In the genomic region with DNA sequence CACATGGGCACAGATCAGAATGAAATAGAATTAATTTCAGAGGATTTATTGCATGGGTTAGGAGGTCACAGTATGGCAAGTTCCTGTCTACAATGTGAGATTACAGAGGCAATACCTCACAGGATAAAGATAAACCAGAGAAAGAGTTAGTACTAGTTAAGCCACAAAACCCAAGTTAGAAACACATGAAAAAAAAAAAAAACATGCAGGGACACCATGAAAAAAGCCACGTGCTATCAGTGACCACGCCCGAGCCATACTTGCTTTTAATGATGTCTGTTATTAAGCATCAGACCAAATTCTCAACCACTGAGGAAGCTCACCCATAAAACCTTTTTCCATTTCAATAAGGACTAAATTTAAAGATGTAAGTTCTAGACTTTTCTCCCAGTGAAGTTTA, we compare ENCODE assay signal across 23 mouse cellular contexts.
"Had no signal": no experiment of that assay in that cellular context is flagged by ENCODE, and none has a peak within 500 bp of the region (broad histone marks: within the 10 kb centered on the region; RNA-seq: fewer than 3 reads in every experiment).

No protein-coding gene starts in this region.

- H3K4me1 ChIP-seq: heart, embryonic 12.5 days; hindbrain, embryonic 10.5 days; hindbrain, embryonic 12.5 days; intestine, embryonic 15.5 days; limb, embryonic 12.5 days had no signal

- H3K9ac ChIP-seq: heart, embryonic 12.5 days; hindbrain, embryonic 12.5 days; hindbrain, embryonic 14.5 days; intestine, embryonic 15.5 days; limb, embryonic 12.5 days had no signal

- H3K4me2 ChIP-seq: heart, embryonic 12.5 days; hindbrain, embryonic 12.5 days; hindbrain, embryonic 14.5 days; intestine, embryonic 15.5 days; limb, embryonic 12.5 days had no signal

- ATAC-seq: hindbrain, embryonic 16.5 days; inflammation-experienced regulatory T-cells, adult 6 months; intestine, embryonic 15.5 days; intestine, postnatal 0 days had no signal

- H3K4me3 ChIP-seq: gastrocnemius, adult 2 months; heart, adult 2 months; heart, embryonic 12.5 days; hindbrain, embryonic 10.5 days; hindbrain, embryonic 12.5 days; intestine, embryonic 15.5 days; layer of hippocampus, adult 2 months; left cerebral cortex, adult 2 months; limb, embryonic 10.5 days; limb, embryonic 12.5 days had no signal

- H3K9me3 ChIP-seq: heart, embryonic 12.5 days; intestine, embryonic 15.5 days; limb, embryonic 10.5 days; limb, embryonic 12.5 days had no signal

- H3K27me3 ChIP-seq: heart, embryonic 12.5 days; hindbrain, embryonic 12.5 days; intestine, embryonic 15.5 days had no signal

- H3K27ac ChIP-seq: gastrocnemius, adult 2 months; heart, adult 2 months; hindbrain, embryonic 10.5 days; hindbrain, embryonic 12.5 days; hindbrain, embryonic 14.5 days; intestine, embryonic 15.5 days; layer of hippocampus, adult 2 months; left cerebral cortex, adult 2 months; limb, embryonic 10.5 days; limb, embryonic 12.5 days had no signal

- H3K36me3 ChIP-seq: hindbrain, embryonic 12.5 days; intestine, embryonic 15.5 days had no signal

- DNase-seq: gastrocnemius, adult 2 months; gastrocnemius, postnatal 10 days; gastrocnemius, postnatal 25 days; heart, adult 2 months; heart, postnatal 10 days; heart, postnatal 4 days; kidney, adult 18-20 months; kidney, adult 8-10 months; kidney, postnatal 10 days; kidney, postnatal 25 days; kidney, postnatal 4 days had no signal
